ENCODE assay signal across 9 mouse cellular contexts in the genomic region with DNA sequence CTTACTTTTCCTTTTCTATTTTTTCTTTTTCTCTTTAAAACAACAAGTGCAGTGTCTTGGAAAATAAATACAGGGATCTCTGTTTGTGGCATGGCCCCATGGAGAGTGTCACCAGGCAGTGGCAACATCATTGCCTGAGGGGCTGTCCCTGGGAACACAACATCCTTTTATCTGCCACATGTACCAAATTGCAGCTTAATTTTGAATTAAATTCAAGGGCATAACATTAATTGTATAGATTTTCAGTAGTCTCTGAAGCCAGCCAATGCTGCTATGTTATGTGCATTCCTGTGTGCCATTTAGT.
DNase-seq lines count a peak whose midpoint lies in the region; ATAC-seq lines count a peak whose summit lies in the region.
"Had no signal": no experiment of that assay in that cellular context is flagged by ENCODE, and none has a peak within 500 bp of the region (broad histone marks: within the 10 kb centered on the region; RNA-seq: fewer than 3 reads in every experiment).

No protein-coding gene starts in this region.

- no peaks in the 10 kb centered on the region for H3K9me3 ChIP-seq in heart, embryonic 15.5 days (replicated peaks)
- H3K9me3 ChIP-seq in midbrain, embryonic 14.5 days (ENCODE audit: control insufficient read depth, low read length) = no peaks in the 10 kb centered on the region
- H3K9me3 ChIP-seq in midbrain, embryonic 11.5 days (ENCODE audit: control insufficient read depth, low read length) = no peaks in the 10 kb centered on the region
- H3K9me3 ChIP-seq in stomach, embryonic 15.5 days = no peaks in the 10 kb centered on the region

- no peak overlapping the region for H3K27ac ChIP-seq in heart, embryonic 15.5 days
- H3K27ac ChIP-seq in midbrain, embryonic 14.5 days (replicated peaks; ENCODE audit: low read depth, low read length) = no peak overlapping the region
- no peak overlapping the region for H3K27ac ChIP-seq in midbrain, embryonic 11.5 days (ENCODE audit: low read depth, low read length)
- H3K27ac ChIP-seq in stomach, embryonic 15.5 days = no peak overlapping the region; the same call in 1 of the 2 replicates

- no peak for ATAC-seq in heart, embryonic 15.5 days (replicated peaks; ENCODE audit: insufficient number of reproducible peaks, insufficient read depth, low FRiP score, low read depth)
- ATAC-seq in midbrain, embryonic 14.5 days (ENCODE audit: low FRiP score, low TSS enrichment) = no peak
- no peak for ATAC-seq in midbrain, embryonic 11.5 days (ENCODE audit: low FRiP score)
- no peak for ATAC-seq in stomach, embryonic 15.5 days (ENCODE audit: insufficient read depth, low FRiP score, low read depth)
- ATAC-seq: Patski had no signal

- peaks cover 12% of the 10 kb centered on the region; the same call in 1 of the 2 replicates for H3K4me1 ChIP-seq in heart, embryonic 15.5 days (replicated peaks)
- peaks cover 4% of the 10 kb centered on the region; the same call in 1 of the 2 replicates for H3K4me1 ChIP-seq in midbrain, embryonic 14.5 days (ENCODE audit: control insufficient read depth, insufficient read depth, low read length)
- no peaks in the 10 kb centered on the region for H3K4me1 ChIP-seq in midbrain, embryonic 11.5 days (ENCODE audit: control insufficient read depth, insufficient read depth, low read length)
- peaks cover 5% of the 10 kb centered on the region; the same call in 1 of the 2 replicates for H3K4me1 ChIP-seq in stomach, embryonic 15.5 days

- DNase-seq in heart, postnatal 36 days = no peak
- peak; percentile 24 for DNase-seq in midbrain, embryonic 14.5 days
- DNase-seq in midbrain, embryonic 11.5 days (ENCODE audit: low spot score, missing footprints) = no peak
- DNase-seq in hindlimb bud, embryonic 11.5 days (ENCODE audit: extremely low spot score, low read depth, low spot score) = peak; percentile 14
- no peak for DNase-seq in thymus, postnatal 4 days
- no peak for DNase-seq in frontal cortex, postnatal 14 days (ENCODE audit: low spot score in 2 of 2)

- H3K36me3 ChIP-seq in heart, embryonic 15.5 days = no peaks in the 10 kb centered on the region
- no peaks in the 10 kb centered on the region for H3K36me3 ChIP-seq in midbrain, embryonic 14.5 days (ENCODE audit: control insufficient read depth, insufficient read depth, low read length)
- no peaks in the 10 kb centered on the region for H3K36me3 ChIP-seq in midbrain, embryonic 11.5 days (ENCODE audit: control insufficient read depth, insufficient read depth, low read length)
- no peaks in the 10 kb centered on the region for H3K36me3 ChIP-seq in stomach, embryonic 15.5 days

- H3K4me3 ChIP-seq in heart, embryonic 15.5 days = peak overlapping the region; percentile 41; the same call in 1 of the 2 replicates
- no peak overlapping the region for H3K4me3 ChIP-seq in midbrain, embryonic 14.5 days (replicated peaks; ENCODE audit: low read depth, low read length)
- no peak overlapping the region for H3K4me3 ChIP-seq in midbrain, embryonic 11.5 days (ENCODE audit: low read depth, low read length)
- peak overlapping the region; percentile 30; the same call in 1 of the 2 replicates for H3K4me3 ChIP-seq in stomach, embryonic 15.5 days (replicated peaks)

- H3K27me3 ChIP-seq in heart, embryonic 15.5 days = no peaks in the 10 kb centered on the region
- H3K27me3 ChIP-seq in midbrain, embryonic 14.5 days (ENCODE audit: control insufficient read depth, insufficient read depth, low read length) = no peaks in the 10 kb centered on the region
- H3K27me3 ChIP-seq in midbrain, embryonic 11.5 days (ENCODE audit: control insufficient read depth, insufficient read depth, low read length) = no peaks in the 10 kb centered on the region
- no peaks in the 10 kb centered on the region for H3K27me3 ChIP-seq in stomach, embryonic 15.5 days (replicated peaks)
- H3K27me3 ChIP-seq: Patski had no signal

- no peak overlapping the region for H3K9ac ChIP-seq in heart, embryonic 15.5 days
- no peak overlapping the region for H3K9ac ChIP-seq in midbrain, embryonic 14.5 days (replicated peaks; ENCODE audit: low read length)
- H3K9ac ChIP-seq in midbrain, embryonic 11.5 days (ENCODE audit: low read length) = no peak overlapping the region
- no peak overlapping the region for H3K9ac ChIP-seq in stomach, embryonic 15.5 days

- peak overlapping the region; percentile 70; the same call in 1 of the 2 replicates for H3K4me2 ChIP-seq in heart, embryonic 15.5 days
- peak overlapping the region; percentile 42 for H3K4me2 ChIP-seq in midbrain, embryonic 14.5 days (ENCODE audit: low read length)
- no peak overlapping the region for H3K4me2 ChIP-seq in midbrain, embryonic 11.5 days
- H3K4me2 ChIP-seq in stomach, embryonic 15.5 days = peak overlapping the region; percentile 52

- intact Hi-C loops in heart, postnatal 36 days (cut with DNase I) = no loop called here

Comparison
In these comparisons a context has a peak if more than half of its experiments do, and no peak if none do; other contexts are left out.
1. DNase-seq: peak in midbrain, embryonic 14.5 days (single experiment) and hindlimb bud, embryonic 11.5 days (single experiment); none in heart, postnatal 36 days (0 of 2), midbrain, embryonic 11.5 days (single experiment), thymus, postnatal 4 days (single experiment) and frontal cortex, postnatal 14 days (0 of 2).
2. H3K4me3 ChIP-seq: peak in heart, embryonic 15.5 days (single experiment) and stomach, embryonic 15.5 days (single experiment); none in midbrain, embryonic 14.5 days (single experiment) and midbrain, embryonic 11.5 days (single experiment).